Mouse (Mus musculus) layer of hippocampus, adult 8-10 months (tissue): Measurements from ENCODE around the gene Srek1ip1. TPM values are rescaled to one million over a fixed set of nuclear protein-coding genes. Genes with fewer than 3 reads are reported as not detected.

Source experiments
- DNase-seq, 2 experiments: peaks; one replicate each; pipeline ENCODE4 v3.0.0; 2022; ENCODE audit warnings: low spot score in 2 of 2
- total RNA-seq, 4 experiments: library from RNA; stranded (reverse); gene quantifications; 2 replicates each; pipeline ENCODE4 v1.2.4; 2022

Srek1ip1 gene
- total RNA-seq, 4 experiments from 2014 or later, result 17.8 to 22.8 (median 20.1) TPM

- DNase-seq, result no peak
Observed at GRCm38 (mm10) chr13:104841937-104842336, 49.7 kb downstream of the Srek1ip1 start.

- no peak for DNase-seq
Observed at GRCm38 (mm10) chr13:104843295-104844089, 51.2 kb downstream of the Srek1ip1 start.

- no peak for DNase-seq
Observed at GRCm38 (mm10) chr13:104853645-104854044, 61.4 kb downstream of the Srek1ip1 start.

DNA sequence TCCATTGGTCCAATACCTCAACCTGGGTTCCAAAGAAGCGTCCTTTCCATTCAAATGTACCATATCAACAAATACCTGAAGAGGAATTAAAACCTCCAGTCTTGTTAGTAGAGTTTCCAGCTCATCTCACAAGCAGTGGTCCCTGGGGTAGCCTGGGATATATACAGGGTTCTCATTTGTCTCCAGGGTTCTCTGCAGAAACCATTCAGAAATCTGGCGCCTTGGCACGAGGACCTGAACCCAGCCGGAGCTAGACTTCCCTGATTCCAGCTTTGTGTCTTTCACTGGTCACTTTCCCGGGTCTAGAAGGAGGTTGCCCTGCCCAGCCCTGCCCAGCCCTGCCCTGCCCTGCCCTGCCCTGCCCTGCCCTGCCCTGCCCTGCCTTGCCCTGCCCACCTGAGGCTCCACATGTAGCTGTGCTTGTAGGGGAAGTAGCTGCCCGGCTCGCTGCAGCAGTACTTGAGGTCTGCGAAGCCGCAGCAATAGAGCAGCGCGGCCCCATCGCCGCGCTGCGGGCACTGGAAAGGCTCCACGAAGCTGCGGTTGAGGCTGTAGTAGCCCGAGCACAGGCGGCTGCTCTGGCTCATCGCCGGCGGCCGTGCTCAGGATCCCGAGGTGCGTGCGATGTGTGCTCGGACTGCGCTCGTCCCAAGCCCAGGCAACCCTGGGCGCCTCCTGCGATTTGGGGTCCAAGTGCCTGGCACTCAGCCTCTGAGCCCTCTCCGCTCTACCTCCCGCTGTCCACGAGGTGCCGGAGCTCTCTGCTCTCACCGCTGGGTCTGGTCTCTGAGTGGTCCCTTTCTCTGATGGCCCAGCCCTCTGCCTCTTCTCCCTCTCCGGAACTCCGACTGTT is 71.1 kb downstream of the Srek1ip1 start, which contains the start of gene Shisal2b:
Gene Shisal2b, minus strand, starts transcription at position 767 of the 853 bp plus-strand sequence.
- no peak for DNase-seq

- DNase-seq, result no peak
Observed at GRCm38 (mm10) chr13:104866726-104867125, 74.4 kb downstream of the Srek1ip1 start.

- DNase-seq, result no peak
Observed at GRCm38 (mm10) chr13:104869907-104870306, 77.6 kb downstream of the Srek1ip1 start.

GRCm38 (mm10) chr13:104878508-104878907 is 86.2 kb downstream of the Srek1ip1 start:
- no peak for DNase-seq

DNA sequence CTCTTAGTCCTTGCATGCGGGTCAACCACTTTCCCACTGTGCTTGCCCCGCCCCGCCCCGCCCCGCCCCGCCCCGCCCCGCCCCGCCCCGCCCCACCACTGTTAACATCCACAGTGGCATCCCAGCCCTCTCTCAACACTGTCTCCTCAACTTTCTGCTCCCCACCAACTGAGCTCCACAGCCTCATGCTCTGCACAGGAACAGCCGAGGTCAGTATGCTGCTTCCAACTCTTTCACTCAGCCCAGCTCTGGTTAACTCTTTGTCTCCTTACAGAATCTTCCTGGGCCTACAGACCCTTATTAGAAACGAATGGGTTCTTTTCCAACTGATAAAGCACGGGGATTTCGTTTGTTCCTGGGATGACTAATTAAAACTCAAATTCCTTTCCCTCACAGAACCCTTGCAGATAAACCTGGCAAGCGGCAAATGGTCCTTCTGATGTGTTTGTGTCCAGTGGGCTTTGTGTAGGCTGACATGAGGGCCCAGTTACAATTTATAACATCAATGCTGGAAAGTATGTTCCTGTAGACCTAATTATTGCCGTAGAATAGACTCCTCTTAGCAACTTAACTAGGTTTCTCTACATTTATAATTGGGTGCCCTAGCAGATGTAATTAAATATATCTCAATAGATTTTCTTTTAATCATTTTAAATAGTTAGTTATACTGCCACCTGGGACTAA is 91.4 kb downstream of the Srek1ip1 start:
- DNase-seq, result no peak

GRCm38 (mm10) chr13:104886308-104887032 is 94.2 kb downstream of the Srek1ip1 start:
- no peak for DNase-seq

Other genes with a start within 250 kb of the Srek1ip1 start
- 10 to 100 TPM; 16.5 to 23.9 (median 21.1) TPM for gene Cwc27, start 24.7 kb downstream of the Srek1ip1 start, total RNA-seq
- 1 to 10 TPM in 1 of 4 experiments, under 1 TPM in 2, not detected in 1; 0.50 to 1.9 (median 0.58) TPM for gene Shisal2b, start 71.4 kb downstream of the Srek1ip1 start, total RNA-seq